Mouse (Mus musculus): ENCODE measurements around the gene Hist1h3f. TPM values are rescaled to one million over a fixed set of nuclear protein-coding genes. Genes with fewer than 3 reads are reported as not detected.
A peak's percentile ranks its signal among the peaks of the same experiment; 100 is the strongest.
"Not testable (repeated sequence)": the region's sequence is repeated elsewhere in the genome, so short reads cannot be mapped to it uniquely, and the experiment has no call there.

Hist1h3f gene
- polyA plus RNA-seq, 1 experiment from 2014 or later, result not detected

DNA sequence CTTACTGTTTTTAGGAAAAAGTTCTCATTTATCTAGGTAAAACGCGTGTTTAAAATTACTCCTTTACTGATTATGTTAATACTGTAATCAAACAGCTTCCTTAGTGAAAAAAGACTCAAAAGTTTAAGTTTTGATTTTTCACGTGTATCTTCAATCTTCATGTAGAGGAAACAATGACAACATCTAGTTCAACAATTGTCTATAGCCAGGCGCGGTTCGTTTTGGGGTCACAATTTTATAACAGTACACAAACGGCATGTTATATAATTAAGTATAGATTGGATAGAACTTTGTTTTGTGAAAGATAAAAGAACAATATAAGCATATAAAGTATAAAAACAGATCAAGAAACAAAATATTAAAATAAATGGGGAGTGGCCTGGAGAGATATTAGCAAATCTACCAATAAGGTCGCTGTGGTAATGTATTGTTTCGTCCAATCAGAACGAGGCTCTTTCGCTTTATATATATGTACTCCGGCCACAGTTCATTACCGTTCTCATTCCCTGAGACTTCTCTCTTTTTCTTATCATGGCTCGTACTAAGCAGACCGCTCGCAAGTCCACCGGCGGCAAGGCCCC, 31.5 kb downstream of the Hist1h3f start, which contains the start of gene Hist1h3d:
Gene Hist1h3d, plus strand, starts transcription at position 493 of the 581 bp plus-strand sequence.
- peak within 1 kb of the TSS; percentile 71 for H3K4me2 ChIP-seq (ENCODE audit: low read length)
- H3K9me3 ChIP-seq (ENCODE audit: control insufficient read depth, low read length), result no peaks in the 10 kb centered on the region
- peak within 1 kb of the TSS; percentile 72 for H3K27ac ChIP-seq (ENCODE audit: low read depth, low read length)
- peak within 1 kb of the TSS; percentile 42 for H3K4me3 ChIP-seq (ENCODE audit: low read length)
- H3K4me1 ChIP-seq (ENCODE audit: control insufficient read depth, insufficient read depth, low read depth, low read length), result peaks cover 21% of the 10 kb centered on the region
- no peaks in the 10 kb centered on the region for H3K36me3 ChIP-seq (ENCODE audit: control insufficient read depth, insufficient read depth, low read length)
- no peaks in the 10 kb centered on the region for H3K27me3 ChIP-seq (replicated peaks; ENCODE audit: control insufficient read depth, insufficient read depth, low read length)
- under 1% methylated on average over 18 of the region's 18 CpGs for WGBS
- H3K9ac ChIP-seq (ENCODE audit: low read depth, low read length), result peak within 1 kb of the TSS; percentile 59
- ATAC-seq, result peak; percentile 68

DNA sequence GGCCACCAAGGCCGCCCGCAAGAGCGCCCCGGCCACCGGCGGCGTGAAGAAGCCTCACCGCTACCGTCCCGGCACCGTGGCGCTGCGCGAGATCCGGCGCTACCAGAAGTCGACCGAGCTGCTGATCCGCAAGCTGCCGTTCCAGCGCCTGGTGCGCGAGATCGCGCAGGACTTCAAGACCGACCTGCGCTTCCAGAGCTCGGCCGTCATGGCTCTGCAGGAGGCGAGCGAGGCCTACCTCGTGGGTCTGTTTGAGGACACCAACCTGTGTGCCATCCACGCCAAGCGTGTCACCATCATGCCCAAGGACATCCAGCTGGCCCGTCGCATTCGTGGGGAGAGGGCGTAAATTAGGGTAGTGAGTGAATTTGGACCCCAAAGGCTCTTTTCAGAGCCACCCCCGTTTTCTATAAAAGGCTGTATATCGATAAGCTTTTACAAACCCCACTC, 32.0 kb downstream of the Hist1h3f start:
- Histone ChIP-seq H3K4me3 (ENCODE audit: low read length) (peak overlapping the region; percentile 42), H3K27ac (ENCODE audit: low read depth, low read length) (peak overlapping the region; percentile 71), H3K4me2 (ENCODE audit: low read length) (peak overlapping the region; percentile 71), H3K9ac (ENCODE audit: low read depth, low read length) (peak overlapping the region; percentile 59), H3K4me1 (ENCODE audit: control insufficient read depth, insufficient read depth, low read depth, low read length) (peaks cover 21% of the 10 kb centered on the region)
- not testable (repeated sequence) for H3K9me3 ChIP-seq (ENCODE audit: control insufficient read depth, low read length); H3K27me3 ChIP-seq (replicated peaks; ENCODE audit: control insufficient read depth, insufficient read depth, low read length); H3K36me3 ChIP-seq (ENCODE audit: control insufficient read depth, insufficient read depth, low read length); ATAC-seq
- WGBS, result 1% methylated on average over 8 of the region's 40 CpGs

DNA sequence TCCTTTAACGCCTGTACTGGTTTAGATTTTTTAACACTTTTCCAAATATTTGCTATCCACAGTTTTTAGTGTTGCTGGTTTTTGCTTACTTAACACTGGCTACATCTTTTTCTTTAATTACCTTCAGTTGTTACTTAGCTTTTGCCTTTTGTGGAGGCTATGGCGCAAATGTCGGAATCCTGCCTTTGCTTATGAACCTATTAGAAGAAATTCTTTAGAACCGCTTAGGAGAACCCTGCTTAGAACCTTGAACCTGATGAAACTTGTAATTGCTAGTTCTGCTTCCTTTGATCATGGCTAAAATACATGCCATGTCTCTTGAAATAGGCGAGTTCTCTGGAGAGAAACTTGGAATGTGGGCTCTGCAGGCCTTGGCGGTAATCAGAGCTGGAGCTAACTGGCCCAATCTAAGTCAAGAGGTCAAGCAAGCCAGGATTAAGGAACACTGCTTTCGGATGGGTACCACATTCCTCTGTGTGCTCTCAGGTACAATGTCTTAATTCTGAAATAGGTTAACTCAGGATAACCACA, 32.6 kb downstream of the Hist1h3f start:
- peak overlapping the region; percentile 71 for H3K4me2 ChIP-seq (ENCODE audit: low read length)
- H3K27me3 ChIP-seq (replicated peaks; ENCODE audit: control insufficient read depth, insufficient read depth, low read length), result no peaks in the 10 kb centered on the region
- H3K4me3 ChIP-seq (ENCODE audit: low read length), result peak overlapping the region; percentile 42
- peak overlapping the region; percentile 71 for H3K27ac ChIP-seq (ENCODE audit: low read depth, low read length)
- 6% methylated on average over 7 of the region's 7 CpGs for WGBS
- H3K9me3 ChIP-seq (ENCODE audit: control insufficient read depth, low read length), result no peaks in the 10 kb centered on the region
- H3K4me1 ChIP-seq (ENCODE audit: control insufficient read depth, insufficient read depth, low read depth, low read length), result peaks cover 21% of the 10 kb centered on the region
- H3K36me3 ChIP-seq (ENCODE audit: control insufficient read depth, insufficient read depth, low read length), result no peaks in the 10 kb centered on the region
- H3K9ac ChIP-seq (ENCODE audit: low read depth, low read length), result peak overlapping the region; percentile 59; the same call in 1 of the 2 replicates
- ATAC-seq, result no peak

- Histone ChIP-seq H3K4me1 (ENCODE audit: control insufficient read depth, insufficient read depth, low read depth, low read length) (peaks cover 21% of the 10 kb centered on the region), H3K36me3 (ENCODE audit: control insufficient read depth, insufficient read depth, low read length) (no peaks in the 10 kb centered on the region), H3K9me3 (ENCODE audit: control insufficient read depth, low read length) (no peaks in the 10 kb centered on the region), H3K27ac (ENCODE audit: low read depth, low read length) (peak overlapping the region; percentile 23; the same call in 1 of the 2 replicates), H3K9ac (ENCODE audit: low read depth, low read length) (no peak overlapping the region), H3K4me3 (ENCODE audit: low read length) (no peak overlapping the region), H3K27me3 (replicated peaks; ENCODE audit: control insufficient read depth, insufficient read depth, low read length) (no peaks in the 10 kb centered on the region), H3K4me2 (ENCODE audit: low read length) (peak overlapping the region; percentile 71)
- ATAC-seq, result no peak
- WGBS, result 52% methylated on average over 6 of the region's 6 CpGs
These were observed 33.2 kb downstream of the Hist1h3f start for GRCm38 (mm10) chr13:23576906-23577639.

GRCm38 (mm10) chr13:23577835-23578234, 34.0 kb downstream of the Hist1h3f start:
- Histone ChIP-seq H3K4me1 (ENCODE audit: control insufficient read depth, insufficient read depth, low read depth, low read length) (peaks cover 19% of the 10 kb centered on the region), H3K9ac (ENCODE audit: low read depth, low read length) (no peak overlapping the region), H3K27ac (ENCODE audit: low read depth, low read length) (no peak overlapping the region), H3K4me3 (ENCODE audit: low read length) (no peak overlapping the region), H3K27me3 (replicated peaks; ENCODE audit: control insufficient read depth, insufficient read depth, low read length) (no peaks in the 10 kb centered on the region), H3K36me3 (ENCODE audit: control insufficient read depth, insufficient read depth, low read length) (no peaks in the 10 kb centered on the region), H3K9me3 (ENCODE audit: control insufficient read depth, low read length) (no peaks in the 10 kb centered on the region), H3K4me2 (ENCODE audit: low read length) (no peak overlapping the region)
- 100% methylated on average over 1 of the region's 1 CpGs for WGBS
- ATAC-seq, result no peak

DNA sequence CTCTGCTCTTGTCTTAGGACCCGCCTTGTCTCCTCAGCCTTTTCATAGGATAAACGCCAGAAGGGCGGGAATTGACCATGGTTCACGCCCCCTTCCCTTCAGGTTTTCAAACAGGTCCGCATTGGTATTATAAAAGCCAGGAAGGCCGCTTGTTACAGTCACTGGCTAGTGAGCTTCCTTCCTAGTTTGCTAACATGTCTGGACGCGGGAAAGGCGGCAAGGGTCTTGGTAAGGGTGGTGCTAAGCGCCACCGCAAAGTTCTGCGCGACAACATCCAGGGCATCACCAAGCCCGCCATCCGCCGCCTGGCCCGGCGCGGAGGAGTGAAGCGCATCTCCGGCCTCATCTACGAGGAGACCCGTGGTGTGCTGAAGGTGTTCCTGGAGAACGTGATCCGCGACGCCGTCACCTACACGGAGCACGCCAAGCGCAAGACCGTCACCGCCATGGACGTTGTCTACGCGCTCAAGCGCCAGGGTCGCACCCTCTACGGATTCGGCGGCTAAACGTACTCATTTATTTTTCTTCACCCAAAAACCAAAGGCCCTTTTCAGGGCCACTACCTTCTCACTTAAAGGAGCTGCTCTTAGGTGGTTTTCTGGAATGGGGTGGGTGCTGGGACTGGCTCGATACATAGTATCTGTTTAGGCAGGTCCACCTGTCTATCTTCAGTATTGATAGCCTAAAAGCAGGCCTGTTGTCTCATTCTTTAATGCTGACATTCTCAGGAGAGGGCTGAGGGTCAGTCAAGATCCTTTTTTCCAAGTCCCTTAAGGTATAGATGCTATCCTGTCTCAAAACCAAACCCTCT, 37.8 kb downstream of the Hist1h3f start, which contains the start of gene Hist1h4d:
Gene Hist1h4d, plus strand, starts transcription at position 191 of the 811 bp plus-strand sequence.
- Histone ChIP-seq H3K27me3 (replicated peaks; ENCODE audit: control insufficient read depth, insufficient read depth, low read length) (no peaks in the 10 kb centered on the region), H3K9me3 (ENCODE audit: control insufficient read depth, low read length) (no peaks in the 10 kb centered on the region), H3K9ac (ENCODE audit: low read depth, low read length) (peak within 1 kb of the TSS; percentile 62), H3K27ac (ENCODE audit: low read depth, low read length) (peak within 1 kb of the TSS; percentile 75), H3K36me3 (ENCODE audit: control insufficient read depth, insufficient read depth, low read length) (no peaks in the 10 kb centered on the region), H3K4me2 (ENCODE audit: low read length) (peak within 1 kb of the TSS; percentile 95), H3K4me1 (ENCODE audit: control insufficient read depth, insufficient read depth, low read depth, low read length) (peaks cover 17% of the 10 kb centered on the region), H3K4me3 (ENCODE audit: low read length) (peak within 1 kb of the TSS; percentile 52)
- under 1% methylated on average over 43 of the region's 43 CpGs for whole genome bisulfite sequencing
- ATAC-seq, result peak; percentile 94

- ATAC-seq, result no peak
- Histone ChIP-seq H3K36me3 (ENCODE audit: control insufficient read depth, insufficient read depth, low read length) (no peaks in the 10 kb centered on the region), H3K4me1 (ENCODE audit: control insufficient read depth, insufficient read depth, low read depth, low read length) (peaks cover 18% of the 10 kb centered on the region), H3K27me3 (replicated peaks; ENCODE audit: control insufficient read depth, insufficient read depth, low read length) (no peaks in the 10 kb centered on the region), H3K9me3 (ENCODE audit: control insufficient read depth, low read length) (no peaks in the 10 kb centered on the region), H3K4me3 (ENCODE audit: low read length) (peak overlapping the region; percentile 52), H3K27ac (ENCODE audit: low read depth, low read length) (peak overlapping the region; percentile 75; the same call in 1 of the 2 replicates), H3K9ac (ENCODE audit: low read depth, low read length) (peak overlapping the region; percentile 62; the same call in 1 of the 2 replicates), H3K4me2 (ENCODE audit: low read length) (peak overlapping the region; percentile 95)
- WGBS, result 11% methylated on average over 6 of the region's 6 CpGs
These were observed 38.6 kb downstream of the Hist1h3f start for GRCm38 (mm10) chr13:23582219-23583056.

DNA sequence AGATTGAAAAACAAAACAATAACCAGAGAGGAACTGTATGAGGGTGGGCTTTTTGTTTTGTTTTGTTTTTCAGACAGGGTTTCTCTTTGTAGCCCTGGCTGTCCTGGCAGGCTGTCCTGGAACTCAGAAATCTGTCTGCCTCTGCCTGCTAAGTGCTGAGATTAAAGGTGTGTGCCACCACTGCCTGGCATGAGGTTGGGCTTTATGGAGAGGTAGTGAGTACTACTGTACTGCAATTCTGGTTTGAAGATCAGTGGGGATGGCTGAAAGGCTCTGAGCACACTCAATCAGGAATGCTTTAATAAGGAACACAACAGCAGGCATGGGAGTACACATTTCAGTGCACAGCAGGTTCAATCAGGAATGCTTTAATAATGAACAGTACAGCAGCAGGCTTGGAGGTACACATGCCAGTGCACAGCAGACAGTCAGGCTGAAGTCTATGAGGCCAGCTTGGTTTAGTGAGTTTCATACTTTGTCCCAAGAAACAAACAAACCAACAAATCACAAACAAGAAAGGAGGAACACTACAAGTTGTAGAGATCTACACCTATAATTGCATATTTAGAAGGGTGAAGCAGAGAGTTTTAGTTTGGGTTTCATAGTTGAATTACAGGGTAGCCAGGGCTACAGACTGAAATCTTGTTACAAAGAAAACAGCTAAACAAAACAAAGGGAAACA, 39.7 kb downstream of the Hist1h3f start:
- H3K36me3 ChIP-seq (ENCODE audit: control insufficient read depth, insufficient read depth, low read length), result no peaks in the 10 kb centered on the region
- no peak overlapping the region for H3K4me3 ChIP-seq (ENCODE audit: low read length)
- no peak overlapping the region for H3K4me2 ChIP-seq (ENCODE audit: low read length)
- H3K9me3 ChIP-seq (ENCODE audit: control insufficient read depth, low read length), result no peaks in the 10 kb centered on the region
- no peak overlapping the region for H3K9ac ChIP-seq (ENCODE audit: low read depth, low read length)
- H3K4me1 ChIP-seq (ENCODE audit: control insufficient read depth, insufficient read depth, low read depth, low read length), result peaks cover 18% of the 10 kb centered on the region
- no peak for ATAC-seq
- H3K27ac ChIP-seq (ENCODE audit: low read depth, low read length), result no peak overlapping the region
- no peaks in the 10 kb centered on the region for H3K27me3 ChIP-seq (replicated peaks; ENCODE audit: control insufficient read depth, insufficient read depth, low read length)
